ENCODE assay signal across 18 mouse cellular contexts in the genomic region with DNA sequence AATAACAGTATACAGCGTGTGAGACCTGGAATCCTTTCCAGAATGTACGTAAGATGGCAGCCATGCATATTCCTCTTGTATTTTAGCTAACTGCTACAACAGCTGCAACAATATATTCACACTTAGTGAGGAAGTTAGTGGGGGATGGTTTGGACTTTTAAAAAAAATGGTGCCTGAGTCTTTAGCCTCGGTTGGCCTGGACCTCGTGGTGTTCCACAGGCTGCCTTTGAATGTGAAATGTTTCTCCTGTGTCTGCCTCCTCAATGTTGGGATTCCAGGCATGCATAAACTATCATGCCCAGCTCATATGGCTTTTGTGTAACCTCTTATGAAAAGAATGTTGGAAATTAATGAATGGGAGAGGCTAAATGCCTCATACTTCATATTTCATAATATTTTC.
A peak's percentile ranks its signal among the peaks of the same experiment; 100 is the strongest.
DNase-seq lines count a peak whose midpoint lies in the region; ATAC-seq and TF ChIP-seq lines count a peak whose summit lies in the region.
"Had no signal": no experiment of that assay in that cellular context is flagged by ENCODE, and none has a peak within 500 bp of the region (broad histone marks: within the 10 kb centered on the region; RNA-seq: fewer than 3 reads in every experiment).

No protein-coding gene starts in this region.

- no peaks in the 10 kb centered on the region for H3K27me3 ChIP-seq in midbrain, embryonic 13.5 days
- no peaks in the 10 kb centered on the region for H3K27me3 ChIP-seq in midbrain, postnatal 0 days (ENCODE audit: insufficient read depth, low read length)
- no peaks in the 10 kb centered on the region for H3K27me3 ChIP-seq in forebrain, embryonic 15.5 days
- H3K27me3 ChIP-seq: embryonic facial prominence, embryonic 12.5 days; hindbrain, embryonic 15.5 days; intestine, embryonic 15.5 days; liver, embryonic 13.5 days; neural tube, embryonic 13.5 days had no signal

- no peak overlapping the region for H3K4me2 ChIP-seq in midbrain, embryonic 13.5 days (replicated peaks)
- no peak overlapping the region for H3K4me2 ChIP-seq in midbrain, postnatal 0 days (ENCODE audit: low read depth, low read length, poor library complexity, severe bottlenecking)
- no peak overlapping the region for H3K4me2 ChIP-seq in forebrain, embryonic 15.5 days (replicated peaks)
- H3K4me2 ChIP-seq: embryonic facial prominence, embryonic 12.5 days; hindbrain, embryonic 15.5 days; intestine, embryonic 15.5 days; liver, embryonic 13.5 days; neural tube, embryonic 13.5 days had no signal

- TF ChIP-seq CTCF in midbrain, postnatal 0 days (IDR thresholded peaks at IDR 0.05): no peak

- H3K9ac ChIP-seq in midbrain, embryonic 13.5 days (replicated peaks): no peak overlapping the region
- no peak overlapping the region for H3K9ac ChIP-seq in midbrain, postnatal 0 days (replicated peaks; ENCODE audit: low read length, poor library complexity, severe bottlenecking)
- H3K9ac ChIP-seq in forebrain, embryonic 15.5 days (replicated peaks): no peak overlapping the region
- H3K9ac ChIP-seq: embryonic facial prominence, embryonic 12.5 days; hindbrain, embryonic 15.5 days; intestine, embryonic 15.5 days; liver, embryonic 13.5 days; neural tube, embryonic 13.5 days had no signal

- peak; percentile 12 for DNase-seq in heart, adult 11 months
- DNase-seq in heart, adult 18-20 months: no peak
- DNase-seq in midbrain, postnatal 0 days (ENCODE audit: low spot score): no peak
- DNase-seq in ovary, postnatal 14 days (ENCODE audit: low spot score): no peak
- DNase-seq in right cerebral cortex, postnatal 14 days: no peak
- DNase-seq: adrenal gland, adult 2 months; gastrocnemius, adult 2 months; liver, embryonic 13.5 days had no signal

- WGBS in midbrain, embryonic 13.5 days: 92% methylated on average over 4 of the region's 4 CpGs
- 89% methylated on average over 4 of the region's 4 CpGs for WGBS in midbrain, postnatal 0 days
- 92% methylated on average over 4 of the region's 4 CpGs for WGBS in forebrain, embryonic 15.5 days

- no peaks in the 10 kb centered on the region for H3K4me1 ChIP-seq in midbrain, embryonic 13.5 days (replicated peaks)
- H3K4me1 ChIP-seq in midbrain, postnatal 0 days (ENCODE audit: insufficient read depth, low read length): no peaks in the 10 kb centered on the region
- no peaks in the 10 kb centered on the region for H3K4me1 ChIP-seq in forebrain, embryonic 15.5 days
- H3K4me1 ChIP-seq: embryonic facial prominence, embryonic 12.5 days; heart, embryonic 10.5 days; hindbrain, embryonic 15.5 days; intestine, embryonic 15.5 days; liver, embryonic 13.5 days; neural tube, embryonic 13.5 days had no signal

- no peak overlapping the region for H3K27ac ChIP-seq in midbrain, embryonic 13.5 days
- H3K27ac ChIP-seq in midbrain, postnatal 0 days (ENCODE audit: low read depth, low read length): no peak overlapping the region
- no peak overlapping the region for H3K27ac ChIP-seq in forebrain, embryonic 15.5 days (replicated peaks)
- H3K27ac ChIP-seq: embryonic facial prominence, embryonic 12.5 days; gastrocnemius, adult 2 months; heart, embryonic 10.5 days; hindbrain, embryonic 15.5 days; intestine, embryonic 15.5 days; left cerebral cortex, adult 2 months; liver, embryonic 13.5 days; neural tube, embryonic 13.5 days; stomach, postnatal 0 days had no signal

- no peaks in the 10 kb centered on the region for H3K9me3 ChIP-seq in midbrain, embryonic 13.5 days
- no peaks in the 10 kb centered on the region for H3K9me3 ChIP-seq in midbrain, postnatal 0 days (ENCODE audit: low read length)
- H3K9me3 ChIP-seq in forebrain, embryonic 15.5 days: no peaks in the 10 kb centered on the region
- H3K9me3 ChIP-seq: embryonic facial prominence, embryonic 12.5 days; heart, embryonic 10.5 days; hindbrain, embryonic 15.5 days; intestine, embryonic 15.5 days; liver, embryonic 13.5 days; neural tube, embryonic 13.5 days had no signal

- H3K36me3 ChIP-seq in midbrain, embryonic 13.5 days: no peaks in the 10 kb centered on the region
- H3K36me3 ChIP-seq in midbrain, postnatal 0 days (ENCODE audit: insufficient read depth, low read length): no peaks in the 10 kb centered on the region
- no peaks in the 10 kb centered on the region for H3K36me3 ChIP-seq in forebrain, embryonic 15.5 days
- H3K36me3 ChIP-seq: embryonic facial prominence, embryonic 12.5 days; heart, embryonic 10.5 days; hindbrain, embryonic 15.5 days; intestine, embryonic 15.5 days; liver, embryonic 13.5 days; neural tube, embryonic 13.5 days had no signal

- 0 out of 2 replicates have a peak, but pooled peaks have one; percentile 50 for ATAC-seq in midbrain, embryonic 13.5 days
- no peak for ATAC-seq in midbrain, postnatal 0 days (ENCODE audit: low FRiP score)
- ATAC-seq in forebrain, embryonic 15.5 days (replicated peaks): peak; percentile 46
- ATAC-seq: intestine, embryonic 15.5 days had no signal

- H3K4me3 ChIP-seq in midbrain, embryonic 13.5 days (replicated peaks): no peak overlapping the region
- H3K4me3 ChIP-seq in midbrain, postnatal 0 days (ENCODE audit: low read depth, low read length): no peak overlapping the region
- no peak overlapping the region for H3K4me3 ChIP-seq in forebrain, embryonic 15.5 days
- H3K4me3 ChIP-seq: embryonic facial prominence, embryonic 12.5 days; erythroblast, embryonic 14.5 days; gastrocnemius, adult 2 months; heart, embryonic 10.5 days; hindbrain, embryonic 15.5 days; intestine, embryonic 15.5 days; left cerebral cortex, adult 2 months; liver, embryonic 13.5 days; neural tube, embryonic 13.5 days had no signal
